Mouse (Mus musculus) central nervous system, embryonic 18 days (tissue): ENCODE results near the gene BC030499. TPM values are rescaled to one million over a fixed set of nuclear protein-coding genes. Genes with fewer than 3 reads are reported as not detected.

Experiments used
- polyA plus RNA-seq: library from polyadenylated mRNA; depleted of rRNA; stranded (reverse); fragments of >200 nt; gene quantifications from 2 replicates; pipeline ENCODE4 v1.2.3, GENCODE M21; 2012; rRNA removed

BC030499 gene
- polyA plus RNA-seq: 0.26 and 0.44 TPM in 2 replicates

GRCm38 (mm10) chr11:78290654-78291053 lies at the start of gene BC030499:
TSS of gene BC030499 (plus strand) at chr11:78290841.

GRCm38 (mm10) chr11:78245627-78246317 lies 44.9 kb upstream of the BC030499 start, which contains the start of the genes Sdf2 and Supt6:
TSS of gene Sdf2 (plus strand) at chr11:78245746.
TSS of gene Supt6 (minus strand) at chr11:78245987.

GRCm38 (mm10) chr11:78261380-78262352 lies 29.0 kb upstream of the BC030499 start, which contains the start of gene 2610507B11Rik:
TSS of gene 2610507B11Rik (plus strand) at chr11:78261752.

GRCm38 (mm10) chr11:78301357-78302084 lies 10.9 kb downstream of the BC030499 start, which contains the start of gene Spag5:
TSS of gene Spag5 (plus strand) at chr11:78301529.

GRCm38 (mm10) chr11:78322860-78323259 lies 32.2 kb downstream of the BC030499 start, which contains the start of gene Aldoc:
TSS of gene Aldoc (plus strand) at chr11:78322968.

GRCm38 (mm10) chr11:78327634-78328511 lies 37.2 kb downstream of the BC030499 start, which contains the start of gene Pigs:
TSS of gene Pigs (plus strand) at chr11:78328415.

GRCm38 (mm10) chr11:78343381-78344327 lies 53.0 kb downstream of the BC030499 start, which contains the start of gene Unc119:
TSS of gene Unc119 (plus strand) at chr11:78343482.

Other genes with a start within 250 kb of the BC030499 start
- gene Eral1, start 210.5 kb upstream of the BC030499 start, polyA plus RNA-seq: 29.6 and 30.0 TPM in 2 replicates
- 13.8 and 15.8 TPM in 2 replicates for gene Fam222b, start 196.2 kb upstream of the BC030499 start, polyA plus RNA-seq
- 141 and 143 TPM in 2 replicates for gene Traf4, start 125.3 kb upstream of the BC030499 start, polyA plus RNA-seq
- gene Nek8, start 114.2 kb upstream of the BC030499 start, polyA plus RNA-seq: 9.7 and 10.5 TPM in 2 replicates
- 25.7 and 26.5 TPM in 2 replicates for gene Tlcd1, start 114.1 kb upstream of the BC030499 start, polyA plus RNA-seq
- gene Rpl23a, start 107.3 kb upstream of the BC030499 start, polyA plus RNA-seq: 2,315 and 2,382 TPM in 2 replicates
- 96.9 and 97.7 TPM in 2 replicates for gene Rab34, start 102.4 kb upstream of the BC030499 start, polyA plus RNA-seq
- gene Proca1, start 97.4 kb upstream of the BC030499 start, polyA plus RNA-seq: 1.9 and 2.1 TPM in 2 replicates
- gene Sdf2, start 45.1 kb upstream of the BC030499 start, polyA plus RNA-seq: 126 and 141 TPM in 2 replicates
- gene Supt6, start 44.9 kb upstream of the BC030499 start, polyA plus RNA-seq: 18.7 and 22.1 TPM in 2 replicates
- 57.1 and 65.9 TPM in 2 replicates for gene 2610507B11Rik, start 29.1 kb upstream of the BC030499 start, polyA plus RNA-seq
- gene Spag5, start 10.7 kb downstream of the BC030499 start, polyA plus RNA-seq: 12.0 and 13.5 TPM in 2 replicates
- 166 and 179 TPM in 2 replicates for gene Aldoc, start 32.1 kb downstream of the BC030499 start, polyA plus RNA-seq
- gene Pigs, start 37.6 kb downstream of the BC030499 start, polyA plus RNA-seq: 56.9 and 57.1 TPM in 2 replicates
- 138 and 147 TPM in 2 replicates for gene Unc119, start 52.6 kb downstream of the BC030499 start, polyA plus RNA-seq
- not detected in 2 replicates for gene Foxn1, start 95.7 kb downstream of the BC030499 start, polyA plus RNA-seq
- gene Slc13a2, start 131.4 kb downstream of the BC030499 start, polyA plus RNA-seq: not detected in 2 replicates
- 11.6 and 12.1 TPM in 2 replicates for gene Slc46a1, start 174.9 kb downstream of the BC030499 start, polyA plus RNA-seq
- 39.2 and 43.0 TPM in 2 replicates for gene Sarm1, start 206.9 kb downstream of the BC030499 start, polyA plus RNA-seq
- gene Vtn, start 208.2 kb downstream of the BC030499 start, polyA plus RNA-seq: 89.4 and 93.1 TPM in 2 replicates
- gene Sebox, start 212.6 kb downstream of the BC030499 start, polyA plus RNA-seq: 0.28 and 0.30 TPM in 2 replicates
- gene Tmem199, start 221.3 kb downstream of the BC030499 start, polyA plus RNA-seq: 64.8 and 65.4 TPM in 2 replicates
- 110 and 111 TPM in 2 replicates for gene Poldip2, start 221.4 kb downstream of the BC030499 start, polyA plus RNA-seq
- 52.8 and 53.0 TPM in 2 replicates for gene Tnfaip1, start 245.5 kb downstream of the BC030499 start, polyA plus RNA-seq
- 85.8 and 87.6 TPM in 2 replicates for gene Ift20, start 245.5 kb downstream of the BC030499 start, polyA plus RNA-seq